Mouse (Mus musculus): ENCODE measurements around the gene L2hgdh.
"Not testable (repeated sequence)": the region's sequence is repeated elsewhere in the genome, so short reads cannot be mapped to it uniquely, and the experiment has no call there.

L2hgdh gene

DNA sequence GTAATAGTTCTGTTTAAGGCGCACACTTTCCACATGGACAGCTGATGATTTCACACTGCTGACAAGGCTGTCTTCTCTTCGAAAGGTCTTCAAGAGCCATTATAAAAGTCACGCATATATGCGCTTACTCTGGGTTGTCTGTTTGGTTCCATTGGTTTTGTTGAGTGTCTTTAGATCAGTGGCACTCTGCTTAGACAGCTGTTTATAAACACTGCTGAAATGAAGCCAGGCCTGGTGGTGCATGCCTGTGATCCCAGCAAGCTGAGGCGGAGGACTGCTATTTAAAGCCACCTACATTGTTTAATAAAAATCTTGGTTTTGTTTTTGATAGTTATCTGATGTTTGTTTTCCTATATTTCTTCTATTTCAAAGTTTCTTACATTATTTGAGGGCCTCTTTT, 58.0 kb downstream of the L2hgdh start:
- DNase-seq (ENCODE audit: low spot score): no peak

DNA sequence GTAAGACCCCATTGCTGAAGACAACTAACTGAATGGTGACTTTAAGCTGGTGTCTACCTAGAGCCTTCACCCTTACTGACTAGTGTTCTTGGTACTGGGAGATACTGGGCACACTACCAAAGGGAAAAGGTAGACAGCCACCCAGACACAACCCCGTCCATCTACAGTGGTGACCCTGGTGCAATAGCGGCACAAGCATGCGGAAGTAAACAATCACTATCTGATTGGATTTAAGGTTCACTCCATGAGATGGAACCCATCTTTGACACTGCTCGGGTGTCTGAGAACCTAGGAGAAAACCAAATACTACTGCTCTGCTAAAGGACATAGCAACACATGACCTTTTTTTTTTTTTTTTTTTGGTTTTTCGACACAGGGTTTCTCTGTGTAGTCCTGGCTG, 63.0 kb downstream of the L2hgdh start:
- no peak for DNase-seq (ENCODE audit: low spot score)

DNA sequence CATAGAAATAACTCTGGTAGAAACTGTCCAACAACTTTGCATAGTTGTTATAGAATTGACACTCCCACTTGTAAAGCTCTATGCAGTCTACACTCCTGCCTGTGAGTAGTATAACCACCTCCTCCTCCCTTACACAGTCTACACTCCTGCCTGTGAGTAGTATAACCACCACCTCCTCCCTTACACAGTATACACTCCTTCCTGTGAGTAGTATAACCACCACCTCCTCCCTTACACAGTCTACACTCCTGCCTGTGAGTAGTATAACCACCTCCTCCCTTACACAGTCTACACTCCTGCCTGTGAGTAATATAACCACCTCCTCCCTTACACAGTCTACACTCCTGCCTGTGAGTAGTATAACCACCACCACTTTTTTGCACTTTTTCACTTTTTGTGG, 70.7 kb downstream of the L2hgdh start:
- not testable (repeated sequence) for DNase-seq (ENCODE audit: low spot score)

DNA sequence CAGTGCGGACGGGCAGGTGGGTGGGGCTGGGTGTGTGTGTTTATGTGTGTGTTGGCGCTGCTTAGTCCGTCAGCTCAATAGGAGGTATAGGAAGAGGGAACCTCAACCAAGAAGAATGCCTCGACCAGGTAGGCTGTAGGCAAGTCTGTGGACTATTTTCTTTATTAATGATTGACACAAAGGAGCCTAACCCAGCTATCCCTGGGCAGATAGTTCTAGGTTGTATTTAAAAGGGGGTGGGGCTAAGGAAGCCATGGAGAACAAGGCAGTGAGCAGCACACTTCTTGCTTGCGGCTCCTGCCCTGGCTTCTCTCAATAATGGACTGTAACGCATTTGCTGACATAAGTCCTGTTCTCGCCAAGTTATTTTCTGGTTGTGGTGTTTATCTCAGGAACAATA, 75.2 kb downstream of the L2hgdh start:
- no peak for DNase-seq (ENCODE audit: low spot score)

DNA sequence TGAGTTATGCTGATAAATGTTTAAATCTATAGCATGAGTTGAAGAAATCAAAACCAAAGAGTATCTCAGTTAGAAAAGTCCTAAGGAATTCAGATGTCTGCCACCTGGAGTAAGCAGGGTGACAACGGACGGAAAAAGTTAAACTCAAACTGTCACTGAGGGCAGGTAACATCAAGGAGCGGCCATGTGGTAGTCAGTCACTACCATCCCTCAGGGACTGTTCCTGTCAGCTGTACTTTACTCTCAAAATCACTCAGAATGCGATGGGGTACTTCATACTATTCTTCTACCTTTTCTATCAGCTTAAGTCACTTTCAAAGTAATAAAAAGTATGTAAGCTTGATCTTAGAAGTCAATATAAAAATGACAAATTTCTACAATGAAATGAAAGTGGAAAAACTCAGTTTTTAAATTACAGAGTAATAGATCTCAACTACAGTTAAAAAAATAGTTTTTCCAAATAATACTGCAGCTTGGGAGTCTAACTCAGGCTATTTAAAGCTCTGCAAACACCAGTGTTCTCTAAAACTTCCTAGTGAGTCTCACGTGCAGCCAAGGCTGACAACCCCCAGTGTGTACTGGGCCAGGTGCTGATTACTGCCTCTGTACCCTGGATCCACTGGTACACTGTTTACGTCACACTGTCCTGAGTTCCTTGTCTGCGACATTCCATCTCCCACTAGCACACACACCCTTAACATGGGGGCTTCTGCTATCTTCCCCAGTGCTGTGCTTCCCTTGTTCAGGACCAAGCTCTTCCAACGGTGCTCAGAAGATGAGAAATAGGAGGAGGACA, 78.7 kb downstream of the L2hgdh start:
- no peak for DNase-seq (ENCODE audit: low spot score)

DNA sequence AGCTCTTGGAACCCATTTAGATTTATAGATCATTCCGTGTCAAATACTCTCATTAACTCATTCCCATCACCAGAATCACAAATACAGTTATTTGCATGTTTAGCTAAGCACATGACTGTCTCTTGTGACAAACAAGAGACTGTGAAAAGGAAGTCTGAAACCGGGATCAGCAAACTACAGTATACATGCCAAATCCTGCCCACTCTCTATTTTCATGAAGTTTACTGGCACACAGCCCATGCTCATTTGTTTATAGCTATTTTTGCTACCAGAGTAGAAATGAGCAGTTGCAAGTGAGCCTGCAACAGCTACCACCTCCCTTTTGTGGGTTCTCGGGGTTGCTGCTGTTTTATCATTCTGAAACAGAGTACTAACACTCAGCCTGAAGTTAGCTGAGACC, 79.8 kb downstream of the L2hgdh start:
- no peak for DNase-seq (ENCODE audit: low spot score)

DNA sequence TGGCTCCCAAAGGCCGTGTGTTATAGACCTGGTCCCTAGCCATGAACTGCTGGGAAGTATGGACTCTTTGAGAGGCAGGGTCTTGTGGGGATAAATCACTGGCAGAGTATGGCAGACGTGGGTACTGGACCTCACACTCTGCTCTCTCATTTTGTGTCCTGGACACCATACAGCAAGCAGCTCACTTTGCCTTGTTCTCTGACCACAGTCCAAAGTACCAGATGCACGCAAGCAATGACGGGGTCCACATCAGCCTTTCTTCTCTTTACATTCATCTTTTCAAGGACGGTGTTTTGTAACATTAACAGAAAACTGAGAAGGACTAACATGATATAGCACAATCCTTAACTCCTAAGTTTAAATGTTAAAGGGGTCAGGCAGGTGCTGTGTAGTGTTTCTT, 81.8 kb downstream of the L2hgdh start:
- DNase-seq (ENCODE audit: low spot score): no peak

Data from ovary, adult 18-20 months (tissue).